Mouse (Mus musculus) layer of hippocampus, postnatal 14 days (tissue): ENCODE data around the gene Fgfr2. TPM values are rescaled to one million over a fixed set of nuclear protein-coding genes. Genes with fewer than 3 reads are reported as not detected.

Experiments used
- DNase-seq, 2 experiments: peaks; one replicate each; pipeline ENCODE4 v3.0.0; 2021 to 2022; ENCODE audit warnings: low spot score in 2 of 2, mixed read lengths in 1 of 2
- total RNA-seq, 2 experiments: library from RNA; stranded (reverse); gene quantifications; 2 replicates each; pipeline ENCODE4 v1.2.3; 2021

Gene Fgfr2
- total RNA-seq, 2 experiments from 2014 or later = 38.3 to 40.2 TPM

DNA sequence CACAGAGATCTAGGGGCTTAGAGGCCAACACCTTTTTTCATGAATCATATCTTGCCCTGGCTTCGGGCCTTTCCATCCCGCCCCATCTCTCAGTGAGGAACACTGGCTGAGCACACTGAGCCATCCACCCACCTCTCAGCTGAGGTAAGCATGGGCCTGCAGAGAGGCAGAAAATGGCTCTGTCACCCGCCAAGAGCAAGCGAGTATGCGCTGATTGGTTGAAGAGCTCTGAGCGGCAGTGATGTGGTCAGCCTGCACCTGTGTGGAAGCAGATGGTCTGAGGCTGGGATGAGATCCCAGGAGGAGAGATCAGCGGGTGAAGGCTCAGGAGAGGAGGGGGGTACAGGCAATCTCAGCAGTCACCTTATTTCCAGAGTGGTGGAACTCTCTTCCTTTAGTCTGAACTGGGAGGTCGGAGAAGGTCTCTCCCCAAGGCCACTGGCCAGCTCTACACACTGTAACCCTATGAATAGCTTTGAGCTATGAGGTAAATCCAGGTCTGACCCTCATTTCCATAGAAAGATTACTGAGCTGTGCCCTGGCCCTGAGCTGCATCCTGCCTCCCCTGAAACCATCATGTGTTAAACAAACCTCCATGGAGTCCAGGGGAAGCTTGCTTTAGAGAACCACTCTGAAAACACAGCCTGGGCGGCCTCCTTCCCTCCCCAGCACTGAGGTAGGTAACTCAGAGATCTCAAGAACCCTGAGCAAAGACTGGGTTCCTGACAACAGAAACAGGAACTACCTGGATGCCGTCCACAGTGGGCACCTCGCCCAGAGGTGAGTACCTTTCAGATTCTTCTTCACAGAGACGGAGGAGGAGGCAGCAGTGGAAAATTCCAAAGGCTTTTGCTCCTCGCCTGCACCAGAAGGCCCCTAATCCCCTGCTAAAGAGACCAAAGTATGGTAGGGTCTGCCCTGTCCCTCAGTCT, 316.0 kb downstream of the Fgfr2 start:
- peak in 1 of 2 experiments; percentile 34 for DNase-seq

DNA sequence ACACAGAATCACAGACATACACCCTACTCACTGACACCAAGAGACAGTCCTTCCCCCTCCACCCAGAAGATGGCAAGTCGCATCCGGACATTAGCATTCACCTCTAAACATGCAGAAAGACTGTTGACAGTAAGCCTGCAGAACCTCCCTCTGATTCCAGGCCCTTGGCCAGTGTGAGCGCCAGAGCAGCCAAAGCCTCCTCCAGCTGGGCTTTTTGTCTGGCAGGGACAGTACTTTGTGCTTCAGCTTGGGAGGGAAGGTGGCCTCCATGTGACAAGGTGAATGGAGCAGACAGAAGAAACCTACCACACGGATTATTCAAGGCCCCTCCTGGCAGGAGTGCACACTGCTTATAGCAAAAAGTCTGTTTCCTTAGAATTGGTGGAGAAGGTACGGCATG, 316.9 kb downstream of the Fgfr2 start:
- peak in 1 of 2 experiments; percentile 36 for DNase-seq

GRCm38 (mm10) chr7:132804951-132805350, 318.2 kb downstream of the Fgfr2 start:
- no peak for DNase-seq

DNA sequence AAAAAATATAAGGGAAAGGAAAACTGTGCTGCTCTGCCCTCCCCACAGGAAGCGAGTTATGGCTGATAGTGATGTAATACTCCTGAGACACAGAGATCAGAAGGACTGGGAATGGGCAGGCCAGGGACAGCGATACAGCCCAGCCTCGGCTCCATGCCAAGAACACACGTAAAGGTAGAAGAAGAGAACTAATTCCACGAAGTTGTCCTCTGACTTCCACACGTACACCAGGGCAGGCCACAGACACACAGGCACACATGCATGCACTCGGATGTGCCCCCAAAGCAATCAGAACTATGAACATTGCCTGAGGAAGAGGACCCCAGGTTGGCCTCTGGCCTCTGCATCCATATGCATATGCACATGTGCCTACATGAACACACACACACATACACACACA, 318.7 kb downstream of the Fgfr2 start:
- DNase-seq = no peak

- no peak for DNase-seq
Measured at GRCm38 (mm10) chr7:132803962-132804361, 319.2 kb downstream of the Fgfr2 start.

DNA sequence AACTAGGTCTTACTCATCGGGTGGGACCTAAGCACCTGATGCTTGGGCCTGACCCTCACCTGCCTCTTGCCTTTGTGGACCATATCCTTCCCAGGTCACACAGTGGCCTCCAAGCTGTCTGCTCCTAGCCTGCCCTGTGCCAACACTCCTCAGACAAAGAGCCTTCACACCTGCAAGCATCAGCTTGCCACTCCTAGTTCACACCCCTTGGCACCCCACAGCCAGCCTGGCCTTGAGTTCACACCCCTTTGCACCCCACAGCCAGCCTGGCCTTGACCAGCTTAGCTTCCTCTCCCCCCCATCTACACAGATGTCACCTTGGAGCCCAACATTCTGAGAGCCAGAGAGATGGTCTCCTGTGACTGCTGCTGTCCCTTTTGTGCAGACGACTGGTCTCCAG, 319.8 kb downstream of the Fgfr2 start:
- no peak for DNase-seq

GRCm38 (mm10) chr7:132802691-132803090, 320.5 kb downstream of the Fgfr2 start:
- no peak for DNase-seq

- DNase-seq = no peak
Measured at GRCm38 (mm10) chr7:132802066-132802465, 321.1 kb downstream of the Fgfr2 start.

- no peak for DNase-seq
Measured at GRCm38 (mm10) chr7:132801509-132801908, 321.6 kb downstream of the Fgfr2 start.

- no peak for DNase-seq
Measured at GRCm38 (mm10) chr7:132800868-132801267, 322.3 kb downstream of the Fgfr2 start.

GRCm38 (mm10) chr7:132799119-132800016, 323.8 kb downstream of the Fgfr2 start:
- DNase-seq = no peak

DNA sequence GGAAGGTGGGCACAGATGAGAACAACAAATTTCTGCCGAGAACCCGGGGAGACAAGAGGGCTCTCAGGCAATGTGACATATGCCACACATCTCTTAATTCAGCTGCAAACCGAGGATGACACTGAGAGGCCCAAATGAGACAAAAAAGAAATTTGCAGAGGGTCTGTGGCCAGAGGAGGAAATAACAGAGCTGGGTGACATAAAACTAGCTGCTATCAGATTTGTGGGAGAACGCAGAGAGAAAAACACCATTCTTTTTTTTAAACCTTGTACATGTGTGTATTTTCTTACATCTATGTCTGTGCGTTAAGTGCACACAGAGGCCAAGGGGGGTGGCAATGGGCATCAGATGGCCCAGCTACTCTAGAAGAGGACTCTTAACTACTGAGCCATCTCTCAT, 328.0 kb downstream of the Fgfr2 start:
- DNase-seq = no peak

DNA sequence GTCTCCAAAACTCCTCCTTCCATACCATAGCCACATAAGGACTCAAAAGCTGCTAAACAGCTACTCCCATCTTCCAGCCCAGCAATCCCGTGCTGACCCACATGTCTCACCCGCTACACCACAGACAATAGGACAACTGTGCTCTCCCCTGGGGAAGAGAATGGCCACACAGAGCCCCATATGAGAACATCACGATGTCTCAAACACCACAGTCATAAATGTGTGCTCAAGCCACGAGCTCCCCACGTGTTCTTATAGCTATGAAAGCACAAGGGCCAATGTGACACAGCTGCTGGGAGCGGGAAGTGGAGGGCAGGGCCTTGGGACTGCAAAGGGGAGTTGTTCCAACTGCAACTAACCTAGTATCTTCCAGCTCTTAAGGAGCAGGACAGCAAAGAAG, 329.7 kb downstream of the Fgfr2 start:
- DNase-seq = no peak

DNA sequence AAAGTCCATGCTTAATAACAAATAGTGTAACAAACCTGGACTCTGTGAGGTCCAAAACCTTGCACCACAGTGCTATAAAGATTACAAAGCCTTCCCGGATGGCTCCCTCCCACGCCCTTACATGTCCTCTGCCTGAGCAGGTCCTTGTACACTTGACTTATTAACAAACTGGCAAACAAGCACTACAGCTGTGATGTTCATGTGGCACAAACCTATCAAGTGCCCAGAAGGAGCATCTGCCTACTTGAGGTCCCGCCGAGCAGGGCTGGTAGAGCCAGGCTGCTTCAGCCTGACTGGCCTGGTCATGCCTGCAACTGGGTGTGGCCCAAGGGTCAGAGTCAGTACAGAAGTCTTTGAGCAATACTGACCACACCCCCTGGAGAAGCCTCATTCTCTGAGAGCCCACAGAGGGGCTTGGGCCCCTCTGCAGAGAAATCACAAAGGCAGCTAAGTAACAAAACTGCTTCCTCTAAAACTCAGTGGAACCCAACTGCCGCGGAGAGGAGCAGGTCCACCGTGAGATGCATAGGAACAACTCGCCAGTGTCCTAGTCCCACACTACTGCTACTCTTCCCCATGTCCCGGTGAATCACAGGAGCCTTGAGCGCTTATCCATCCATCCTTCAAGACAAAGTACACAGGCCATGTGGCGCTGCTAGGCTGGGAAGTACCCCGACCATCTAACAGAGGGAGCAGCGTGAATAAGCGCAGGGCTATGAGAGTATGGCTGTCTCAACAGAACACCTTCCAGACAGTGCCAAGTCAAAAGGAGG, 332.5 kb downstream of the Fgfr2 start:
- no peak for DNase-seq

GRCm38 (mm10) chr7:132788826-132789225, 334.3 kb downstream of the Fgfr2 start:
- DNase-seq = peak in 1 of 2 experiments; percentile 40

DNA sequence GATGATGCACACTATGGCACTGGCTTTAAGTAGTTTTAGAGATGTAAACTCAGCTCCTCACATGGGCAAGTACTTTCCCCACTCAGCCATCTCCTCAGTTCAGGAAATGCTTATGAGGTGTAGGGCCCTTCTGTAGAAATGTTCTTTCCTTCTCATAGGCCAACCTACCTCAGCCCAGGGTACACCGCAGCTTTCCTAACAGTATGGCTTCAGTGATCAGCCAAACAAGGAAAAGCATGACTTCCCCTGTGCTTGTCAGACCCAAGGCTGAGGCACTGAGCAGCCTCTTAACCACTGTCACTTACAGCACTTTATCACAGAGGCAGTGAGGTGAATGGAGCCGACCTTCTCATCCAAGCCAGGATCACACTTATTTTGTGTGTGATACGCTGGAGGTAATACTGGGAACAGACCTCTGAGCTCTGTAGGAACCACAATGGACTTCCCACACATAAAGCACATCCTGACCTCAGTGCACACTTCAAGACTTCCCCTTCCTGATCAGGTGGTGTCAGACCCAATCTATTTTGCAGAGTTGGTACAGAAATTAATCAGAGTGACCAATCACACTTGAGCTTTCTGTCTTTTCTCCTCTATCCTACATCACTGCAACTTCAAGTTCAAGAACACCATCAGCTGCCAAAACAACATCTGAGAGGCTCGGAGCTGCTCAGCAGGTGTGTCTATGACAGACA, 335.5 kb downstream of the Fgfr2 start:
- DNase-seq = no peak

- DNase-seq = no peak
Measured at GRCm38 (mm10) chr7:132787022-132787421, 336.1 kb downstream of the Fgfr2 start.

DNA sequence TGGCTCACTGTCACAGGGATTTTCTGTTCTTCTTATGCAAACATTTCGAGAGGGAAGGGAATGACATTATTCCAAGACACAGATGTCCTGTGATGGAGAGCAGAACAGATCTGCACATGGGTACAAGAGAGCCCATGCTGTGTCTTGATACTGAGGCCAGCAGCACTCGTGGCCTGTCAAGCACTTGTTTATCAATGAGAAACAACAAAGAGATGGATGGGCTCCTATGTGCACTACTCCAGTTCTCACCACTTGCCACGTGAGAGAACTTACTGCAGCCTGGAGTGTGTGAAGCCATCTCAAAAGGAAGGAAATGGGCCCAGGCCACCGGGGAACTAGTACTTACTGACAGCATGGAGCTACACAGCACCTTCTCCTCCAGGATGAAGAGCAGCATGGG, 336.6 kb downstream of the Fgfr2 start:
- no peak for DNase-seq

DNA sequence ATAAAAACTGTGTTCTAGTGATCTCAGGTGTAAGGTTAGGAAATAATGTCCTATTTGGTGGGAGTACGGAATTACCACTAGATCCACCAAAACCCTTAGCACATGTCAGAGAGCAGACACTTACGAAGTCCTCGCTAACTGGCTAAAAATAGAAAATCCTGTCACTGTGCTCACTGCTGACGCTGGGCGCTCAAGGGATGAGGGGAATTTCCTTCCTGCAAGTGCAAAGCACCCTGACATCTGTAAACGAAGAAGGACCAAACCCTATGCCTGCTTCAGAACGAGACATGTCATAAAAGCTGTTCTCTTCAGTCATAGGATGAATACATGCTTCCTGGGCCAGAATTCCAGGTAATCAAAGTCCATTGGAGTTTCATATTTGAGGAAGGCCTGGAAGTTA, 337.1 kb downstream of the Fgfr2 start:
- no peak for DNase-seq

DNA sequence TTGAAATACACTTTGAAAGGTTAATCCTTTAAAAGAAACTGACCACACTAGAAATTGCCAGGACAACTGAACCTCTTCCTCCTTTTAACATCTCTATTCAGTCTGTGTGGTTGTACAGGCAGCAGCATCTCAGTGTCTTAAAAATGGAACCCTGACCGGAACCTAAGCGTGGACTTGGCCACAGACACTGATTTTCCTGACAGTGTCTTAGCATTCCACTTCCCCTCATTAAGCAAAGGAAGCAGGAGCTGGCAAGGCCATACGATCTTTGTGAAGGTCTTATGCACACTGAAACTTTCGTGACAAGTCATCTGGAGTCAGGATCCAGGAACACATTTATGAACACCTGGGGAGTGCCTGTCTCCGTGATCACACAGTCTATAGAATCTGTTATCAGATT, 339.0 kb downstream of the Fgfr2 start:
- no peak for DNase-seq

DNA sequence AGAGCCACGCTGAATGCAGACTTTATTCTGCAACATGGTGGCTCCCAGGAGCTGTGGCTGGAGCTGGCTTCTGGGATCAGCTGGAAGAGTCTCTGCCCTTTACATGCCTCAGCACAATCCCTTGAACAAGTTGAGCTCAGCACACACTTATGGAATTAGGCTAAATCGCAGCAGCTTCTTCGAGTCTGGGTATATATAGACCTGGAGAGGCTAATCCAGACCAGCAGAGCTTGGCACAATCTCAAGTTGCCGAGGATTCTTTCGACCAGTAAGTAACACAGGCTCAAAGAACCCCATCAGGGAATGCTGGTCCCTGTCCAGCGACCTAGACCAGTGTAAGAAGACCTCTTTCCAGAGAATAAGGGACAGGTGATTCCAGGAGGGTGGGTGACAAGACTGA, 341.3 kb downstream of the Fgfr2 start:
- DNase-seq = no peak
